Mouse (Mus musculus): Measurements from ENCODE around the gene Gcm1. TPM values are rescaled to one million over a fixed set of nuclear protein-coding genes. Genes with fewer than 3 reads are reported as not detected.

Gene Gcm1
- polyA plus RNA-seq, 1 experiment from 2014 or later = not detected

GRCm38 (mm10) chr9:78112770-78113537 lies 61.2 kb downstream of the Gcm1 start:
- ATAC-seq = peak; percentile 62
- TF ChIP-seq EP300 (IDR thresholded peaks at IDR 0.05; ENCODE audit: low read depth) = no peak
- TF ChIP-seq CTCF (IDR thresholded peaks at IDR 0.05; ENCODE audit: low read depth) = peak; percentile 100
- H3K4me1 ChIP-seq (ENCODE audit: insufficient read depth) = peaks cover 22% of the 10 kb centered on the region

DNA sequence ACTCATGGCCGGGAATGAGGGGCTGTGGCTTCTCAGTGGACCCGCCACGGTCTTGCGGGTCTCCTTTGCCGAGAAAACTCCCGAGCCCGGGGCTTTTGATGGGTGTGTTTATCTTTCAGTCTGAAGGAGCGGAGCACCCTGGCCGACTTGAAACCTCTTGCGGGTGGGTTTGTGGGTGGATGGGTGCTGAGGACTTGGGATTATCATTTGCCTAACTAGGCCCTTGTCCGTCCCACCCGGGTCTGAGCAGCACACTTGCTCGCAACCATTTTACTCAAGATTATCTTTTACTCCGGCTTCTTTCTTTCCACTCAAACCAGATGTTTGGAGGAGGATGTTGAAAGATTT lies 61.8 kb downstream of the Gcm1 start:
- H3K36me3 ChIP-seq (replicated peaks; ENCODE audit: insufficient read depth, low read length) = no peaks in the 10 kb centered on the region
- DNase-seq (no peak), ATAC-seq (no peak; the same call in 1 of the 2 replicates)
- peak overlapping the region; percentile 64 for H3K27ac ChIP-seq (ENCODE audit: low read depth)
- peak overlapping the region; percentile 92 for H3K4me2 ChIP-seq (ENCODE audit: low read depth, low read length)
- H3K27me3 ChIP-seq (ENCODE audit: insufficient read depth, low read length) = no peaks in the 10 kb centered on the region
- H3K4me1 ChIP-seq (ENCODE audit: insufficient read depth) = peaks cover 24% of the 10 kb centered on the region
- no peaks in the 10 kb centered on the region for H3K9me3 ChIP-seq (ENCODE audit: low read length)
- TF ChIP-seq CTCF (IDR thresholded peaks at IDR 0.05; ENCODE audit: low read depth) = no peak
- no peak for TF ChIP-seq EP300 (IDR thresholded peaks at IDR 0.05; ENCODE audit: low read depth)
- 2% methylated on average over 14 of the region's 14 CpGs for WGBS (ENCODE audit: insufficient replicate concordance)
- H3K9ac ChIP-seq (replicated peaks) = peak overlapping the region; percentile 82
- peak overlapping the region; percentile 80 for H3K4me3 ChIP-seq (ENCODE audit: low read depth, low read length)

More at GRCm38 (mm10) chr9:78112770-78113537, 61.2 kb downstream of the Gcm1 start:
- no peaks in the 10 kb centered on the region for H3K36me3 ChIP-seq (replicated peaks; ENCODE audit: insufficient read depth, low read length)
- peak overlapping the region; percentile 82 for H3K9ac ChIP-seq (replicated peaks)
- DNase-seq = peak; percentile 94
- WGBS (ENCODE audit: insufficient replicate concordance) = 2% methylated on average over 46 of the region's 47 CpGs
- peak overlapping the region; percentile 64 for H3K27ac ChIP-seq (ENCODE audit: low read depth)
- H3K27me3 ChIP-seq (ENCODE audit: insufficient read depth, low read length) = no peaks in the 10 kb centered on the region
- H3K4me2 ChIP-seq (ENCODE audit: low read depth, low read length) = peak overlapping the region; percentile 92
- no peaks in the 10 kb centered on the region for H3K9me3 ChIP-seq (ENCODE audit: low read length)
- peak overlapping the region; percentile 80 for H3K4me3 ChIP-seq (ENCODE audit: low read depth, low read length)

Other genes starting within 250 kb of the Gcm1 start
- 107 and 112 TPM in 2 replicates for gene Elovl5, start 134.6 kb upstream of the Gcm1 start, polyA plus RNA-seq (2015; fragmentation: Nextera tagmentation; extraction: Ambion mirVana)
- gene Fbxo9, start 57.1 kb downstream of the Gcm1 start, polyA plus RNA-seq (2015; fragmentation: Nextera tagmentation; extraction: Ambion mirVana) = 45.7 and 54.0 TPM in 2 replicates
- 5.3 and 7.0 TPM in 2 replicates for gene Ick, start 57.3 kb downstream of the Gcm1 start, polyA plus RNA-seq (2015; fragmentation: Nextera tagmentation; extraction: Ambion mirVana)
- gene Gsta4, start 130.8 kb downstream of the Gcm1 start, polyA plus RNA-seq (2015; fragmentation: Nextera tagmentation; extraction: Ambion mirVana) = 19.9 and 25.5 TPM in 2 replicates
- 0.39 TPM in 1 of 2 replicates, not detected in the other for gene Gsta1, start 178.7 kb downstream of the Gcm1 start, polyA plus RNA-seq (2015; fragmentation: Nextera tagmentation; extraction: Ambion mirVana)
- gene Gm3776, start 205.2 kb downstream of the Gcm1 start, polyA plus RNA-seq (2015; fragmentation: Nextera tagmentation; extraction: Ambion mirVana) = 0.13 TPM in 1 of 2 replicates, not detected in the other
- gene Gm10639, start 238.0 kb downstream of the Gcm1 start, polyA plus RNA-seq (2015; fragmentation: Nextera tagmentation; extraction: Ambion mirVana) = not detected in 2 replicates